Mouse (Mus musculus): Measurements from ENCODE around the gene Jag1.

Jag1 gene

DNA sequence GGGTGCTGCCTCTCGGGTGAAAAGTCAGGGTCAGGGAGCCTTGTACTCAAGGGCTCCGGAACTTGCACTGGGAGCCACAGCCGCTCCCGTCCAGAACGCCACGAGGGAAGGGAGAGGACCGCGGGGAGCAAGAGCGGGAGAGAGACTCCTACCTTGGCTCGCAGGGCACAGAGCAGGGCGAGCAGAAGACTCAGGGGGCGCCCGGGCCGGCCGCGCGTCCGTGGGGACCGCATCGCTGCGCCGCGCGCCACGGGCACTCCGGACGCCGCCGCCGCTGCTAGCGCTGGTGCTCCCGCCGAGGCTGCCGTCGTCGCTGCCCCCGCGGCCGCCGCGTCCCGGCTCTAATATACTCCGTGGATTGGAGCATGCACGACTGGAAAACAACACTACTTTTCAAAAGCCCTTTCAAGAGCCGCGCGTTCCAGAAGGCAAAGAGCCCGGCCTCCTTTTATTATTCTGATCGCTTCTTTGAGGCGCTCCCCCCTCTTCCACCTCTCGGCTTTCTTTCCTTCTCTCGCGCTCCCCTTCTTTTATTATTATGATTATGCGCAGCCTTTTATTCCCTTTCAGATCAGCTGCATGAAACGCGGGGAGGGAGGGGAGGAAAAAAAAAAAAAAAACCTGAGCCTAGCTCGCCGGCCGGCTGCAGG is at the start of gene Jag1:
Gene Jag1, minus strand, starts transcription at position 620 of the 650 bp plus-strand sequence.
- peak; percentile 3 for DNase-seq

DNA sequence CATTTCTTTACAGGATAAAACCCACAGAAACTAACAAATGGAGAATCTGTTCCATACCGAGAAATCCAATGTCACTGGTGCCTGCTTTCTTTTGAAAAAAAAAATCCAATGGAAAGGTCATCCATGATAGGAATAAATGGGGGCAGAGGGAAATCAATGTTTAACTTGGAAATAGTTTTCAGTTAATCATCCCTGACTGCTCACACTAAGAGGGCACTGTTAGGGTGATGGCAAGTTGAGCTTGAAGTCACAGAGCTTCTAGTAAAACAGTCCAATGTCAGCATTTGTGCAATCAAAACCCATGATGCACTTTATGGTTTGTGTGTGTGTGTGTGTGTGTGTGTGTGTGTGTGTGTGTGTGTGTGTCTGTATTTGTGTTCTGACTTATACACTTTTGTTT is 39.6 kb upstream of the Jag1 start:
- no peak for DNase-seq

DNA sequence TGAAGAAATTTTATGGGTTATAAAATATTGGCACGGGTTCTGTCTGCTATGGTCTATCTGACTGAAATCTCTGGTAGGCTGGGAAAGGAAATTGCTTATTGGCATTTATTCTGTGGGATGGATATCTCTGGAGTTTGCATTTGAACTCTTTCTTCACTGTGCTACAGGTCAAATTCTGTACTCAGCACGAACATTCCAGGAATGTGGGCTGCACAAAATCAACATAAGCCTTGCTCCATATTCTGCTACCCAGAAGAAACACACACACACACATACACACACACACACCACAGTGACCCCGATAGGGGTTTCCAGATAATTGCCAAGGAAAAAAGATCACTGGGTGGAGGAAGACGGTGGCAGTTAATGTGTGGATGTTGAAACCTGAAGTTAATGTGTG is 37.4 kb upstream of the Jag1 start:
- DNase-seq: no peak

DNA sequence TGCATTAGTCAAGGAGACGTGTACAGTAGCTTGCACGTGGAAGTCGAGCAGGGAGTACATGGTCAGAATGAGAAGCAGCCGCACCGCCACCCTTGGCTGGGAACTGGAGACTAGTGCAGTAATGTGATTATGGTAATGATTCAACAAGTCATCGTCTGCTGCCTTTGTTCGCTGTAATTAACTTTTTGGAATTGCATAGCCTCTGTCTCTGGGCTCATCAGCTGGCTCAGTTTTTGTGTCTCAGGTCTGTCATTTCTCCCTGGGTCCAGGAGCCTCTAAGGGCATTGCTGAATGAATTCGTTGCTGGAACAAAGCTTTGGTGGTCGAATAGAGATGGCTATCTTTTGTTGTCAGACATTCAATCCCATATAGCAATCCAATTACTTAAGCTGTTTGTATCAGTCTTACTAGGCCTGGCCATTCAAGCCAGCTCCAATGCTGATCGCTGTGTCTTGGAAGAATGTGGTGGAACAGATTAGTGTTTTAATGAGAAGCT is 36.8 kb upstream of the Jag1 start:
- no peak for DNase-seq

DNA sequence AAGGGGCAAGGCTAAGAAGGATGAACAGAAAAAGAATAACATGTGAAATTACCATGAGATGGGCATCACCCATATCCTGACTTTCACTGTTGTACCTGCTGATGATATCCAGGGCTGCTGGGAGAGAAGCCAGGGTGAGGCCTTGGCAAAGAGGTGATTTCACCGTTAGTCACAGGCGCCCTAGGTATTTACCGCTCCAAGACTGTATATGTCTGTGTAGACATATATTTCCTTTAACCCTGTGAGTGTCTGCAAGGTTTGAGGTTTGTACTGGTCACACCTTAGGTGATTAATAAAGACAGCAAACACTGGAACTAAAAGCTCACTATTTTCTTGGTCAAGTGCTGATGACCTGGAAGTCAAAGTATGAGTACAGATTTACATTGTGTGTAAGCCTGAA is 34.5 kb upstream of the Jag1 start:
- no peak for DNase-seq

DNA sequence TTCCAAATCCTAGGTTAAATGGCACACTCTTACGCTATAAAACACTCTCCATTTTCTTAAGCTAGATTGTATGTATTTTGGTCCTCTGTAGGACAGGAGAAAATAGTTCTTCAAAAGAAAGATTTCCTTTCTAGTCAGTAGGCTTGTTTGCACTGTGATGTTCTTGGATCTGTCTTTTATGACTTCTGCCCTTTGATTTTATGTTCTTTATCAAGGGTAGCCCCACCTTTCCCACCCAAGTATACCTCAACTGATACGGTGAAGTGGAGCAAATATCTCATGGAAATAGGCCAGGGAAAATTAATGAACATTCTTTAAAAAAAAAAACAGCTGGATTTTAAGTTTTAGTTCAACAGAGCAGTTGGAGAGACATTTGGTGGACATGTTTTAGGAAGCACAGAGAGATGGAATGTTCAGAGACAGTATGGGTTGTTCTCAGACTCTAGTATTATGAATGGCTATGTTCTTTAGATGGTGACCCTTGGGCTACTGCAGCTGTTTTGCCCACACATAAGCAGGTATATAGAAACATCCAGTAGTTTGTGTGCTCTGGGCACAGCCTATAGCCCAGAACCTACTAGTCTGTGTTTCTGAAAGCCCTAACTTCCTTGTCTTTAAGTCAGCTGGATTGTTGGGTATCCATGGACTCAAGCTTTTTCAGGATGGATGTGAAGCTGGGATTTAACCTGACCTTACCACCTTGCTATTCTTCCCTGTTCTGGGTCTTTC is 30.7 kb upstream of the Jag1 start:
- DNase-seq: no peak

DNA sequence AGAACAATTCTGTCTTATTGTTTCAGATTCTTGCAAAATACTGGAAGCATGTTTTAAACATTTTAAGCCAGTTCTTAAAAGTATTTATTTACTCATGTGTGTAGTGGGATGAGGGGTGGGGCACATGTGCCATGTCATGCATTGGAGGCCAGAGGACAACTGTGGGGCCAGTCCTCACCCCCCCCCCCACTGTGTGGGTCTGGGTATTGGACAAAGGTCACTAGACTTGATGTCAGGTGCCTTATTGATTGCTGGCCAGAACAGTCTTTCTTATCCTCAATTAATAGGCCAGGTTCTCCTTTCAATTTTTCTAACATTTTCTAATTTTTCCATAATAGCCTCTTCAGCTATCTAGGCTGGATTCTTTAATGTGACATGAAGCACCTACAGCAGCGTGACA is 21.6 kb upstream of the Jag1 start:
- no peak for DNase-seq

DNA sequence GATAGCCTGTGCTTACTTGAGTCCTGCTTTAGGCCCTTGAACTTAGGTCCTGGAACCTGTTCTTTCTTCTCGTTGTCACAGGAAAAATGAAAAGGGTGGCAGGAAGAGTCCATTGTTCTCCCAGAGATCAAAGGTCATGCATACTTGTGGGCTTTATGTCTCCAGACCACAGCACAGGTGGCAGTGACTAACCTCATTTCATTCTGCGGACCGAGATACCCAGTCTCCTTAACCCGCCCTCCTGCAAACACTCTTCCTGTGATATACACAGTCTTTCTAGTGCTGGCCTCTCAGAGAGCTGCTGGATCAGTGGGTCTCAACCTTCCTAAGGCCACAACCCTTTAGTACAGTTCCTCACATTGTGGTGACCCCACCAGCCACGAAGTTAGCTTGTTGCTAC is 17.6 kb upstream of the Jag1 start:
- no peak for DNase-seq

DNA sequence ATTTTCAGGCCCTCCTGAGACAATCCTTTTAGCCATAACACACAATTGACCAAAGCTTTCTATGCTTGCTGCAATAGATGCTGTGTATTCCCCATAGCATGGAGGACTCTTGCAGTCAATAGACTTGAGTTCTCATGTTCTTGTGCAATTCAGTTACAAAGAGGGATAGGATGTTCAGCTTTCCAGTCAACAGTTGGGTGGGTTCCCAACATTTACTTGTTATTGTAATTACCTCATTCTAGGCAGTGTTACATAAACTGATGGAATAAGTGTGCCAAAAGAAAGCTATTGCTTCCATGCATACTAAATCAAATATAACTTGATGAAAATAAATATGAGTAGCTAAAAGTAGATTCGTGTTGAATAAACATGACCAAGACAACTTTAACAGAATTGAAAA is 8.4 kb upstream of the Jag1 start:
- DNase-seq: no peak

DNA sequence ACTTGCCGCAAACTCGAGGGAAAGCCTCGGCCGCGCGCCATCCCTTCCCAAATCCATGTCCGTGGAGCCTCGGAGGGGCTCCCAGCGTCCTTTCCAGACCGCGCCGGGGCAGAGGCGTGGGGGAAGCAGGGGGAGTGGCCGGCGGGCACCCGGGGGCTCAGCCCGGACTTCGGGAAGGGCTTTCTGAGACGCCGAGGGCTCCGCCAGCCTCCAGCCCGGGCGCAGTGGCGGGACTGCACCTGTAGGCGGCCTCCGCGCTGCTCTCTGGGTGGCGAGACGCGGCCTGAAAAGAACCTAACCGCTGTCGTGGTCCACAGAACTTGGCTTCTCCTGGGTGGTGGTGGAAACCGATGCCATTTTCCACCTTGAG is 862 bp upstream of the Jag1 start:
- peak; percentile 41 for DNase-seq

DNA sequence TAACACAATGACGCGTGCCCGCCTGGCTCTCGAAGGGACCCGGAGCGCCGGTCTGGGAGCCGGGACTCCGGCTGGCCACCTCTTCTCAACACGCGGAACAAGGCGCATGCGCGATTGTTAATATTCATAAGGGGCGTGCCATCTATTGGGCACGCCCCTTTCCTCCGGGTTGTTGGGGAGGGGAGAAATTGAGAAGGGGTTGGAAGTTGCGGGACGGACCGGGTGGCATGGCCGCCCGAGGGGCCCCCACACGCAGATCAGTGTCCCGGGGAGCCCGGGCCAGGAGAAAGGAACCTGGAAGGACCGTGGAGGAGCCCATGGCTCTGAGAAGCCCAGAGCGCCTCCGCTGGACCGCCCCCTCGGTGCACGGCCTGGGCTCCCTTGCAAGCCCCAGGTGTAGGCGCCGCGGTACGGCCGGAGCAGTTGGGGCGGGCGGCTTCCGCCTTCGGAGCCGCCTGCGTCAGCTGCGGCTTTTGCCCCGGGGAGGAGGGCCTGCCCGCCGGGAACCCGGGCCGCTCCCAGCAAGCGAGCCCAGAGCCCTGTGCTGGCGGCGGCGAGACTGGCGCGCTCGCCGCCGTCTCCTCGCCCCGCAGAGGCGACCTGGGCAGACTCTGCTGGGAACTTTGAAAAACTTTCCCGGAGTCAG is 354 bp upstream of the Jag1 start:
- peak; percentile 44 for DNase-seq

DNA sequence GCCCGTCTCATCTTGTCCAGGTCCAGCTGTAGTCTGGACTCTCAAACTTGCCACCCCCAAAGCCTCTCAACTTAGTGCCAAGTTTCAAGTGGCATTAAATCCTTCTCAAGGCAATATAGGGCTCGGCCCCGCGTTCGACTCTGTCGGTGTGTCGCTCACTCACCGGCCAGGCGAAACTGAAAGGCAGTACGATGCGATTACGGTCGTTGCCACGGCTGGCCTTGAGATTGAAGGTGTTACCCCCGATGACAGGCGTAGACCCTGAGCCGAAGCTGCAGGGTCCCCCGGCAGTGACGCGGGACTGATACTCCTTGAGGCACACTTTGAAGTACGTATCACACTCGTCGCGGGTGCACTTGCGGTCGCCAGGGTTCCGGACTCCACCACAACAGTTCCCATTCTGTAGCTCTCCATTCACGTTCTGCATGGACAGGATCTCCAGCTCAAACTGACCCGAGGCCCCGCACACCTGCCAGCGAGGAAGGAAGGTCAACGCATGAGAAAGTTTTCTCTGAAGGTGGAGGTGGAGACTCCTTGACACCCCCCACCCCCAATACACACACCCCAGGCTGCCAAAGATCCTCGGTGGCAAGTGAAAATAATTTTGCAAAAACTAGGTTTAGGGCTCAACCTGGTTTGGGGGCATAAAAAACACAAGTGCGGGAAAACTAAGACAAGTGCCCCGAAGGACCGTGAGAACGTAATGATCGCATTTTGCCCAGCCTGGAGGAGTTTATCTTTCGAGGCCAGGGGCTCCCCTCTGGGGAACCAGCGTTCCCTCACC is 1.0 kb downstream of the Jag1 start:
- DNase-seq: no peak

DNA sequence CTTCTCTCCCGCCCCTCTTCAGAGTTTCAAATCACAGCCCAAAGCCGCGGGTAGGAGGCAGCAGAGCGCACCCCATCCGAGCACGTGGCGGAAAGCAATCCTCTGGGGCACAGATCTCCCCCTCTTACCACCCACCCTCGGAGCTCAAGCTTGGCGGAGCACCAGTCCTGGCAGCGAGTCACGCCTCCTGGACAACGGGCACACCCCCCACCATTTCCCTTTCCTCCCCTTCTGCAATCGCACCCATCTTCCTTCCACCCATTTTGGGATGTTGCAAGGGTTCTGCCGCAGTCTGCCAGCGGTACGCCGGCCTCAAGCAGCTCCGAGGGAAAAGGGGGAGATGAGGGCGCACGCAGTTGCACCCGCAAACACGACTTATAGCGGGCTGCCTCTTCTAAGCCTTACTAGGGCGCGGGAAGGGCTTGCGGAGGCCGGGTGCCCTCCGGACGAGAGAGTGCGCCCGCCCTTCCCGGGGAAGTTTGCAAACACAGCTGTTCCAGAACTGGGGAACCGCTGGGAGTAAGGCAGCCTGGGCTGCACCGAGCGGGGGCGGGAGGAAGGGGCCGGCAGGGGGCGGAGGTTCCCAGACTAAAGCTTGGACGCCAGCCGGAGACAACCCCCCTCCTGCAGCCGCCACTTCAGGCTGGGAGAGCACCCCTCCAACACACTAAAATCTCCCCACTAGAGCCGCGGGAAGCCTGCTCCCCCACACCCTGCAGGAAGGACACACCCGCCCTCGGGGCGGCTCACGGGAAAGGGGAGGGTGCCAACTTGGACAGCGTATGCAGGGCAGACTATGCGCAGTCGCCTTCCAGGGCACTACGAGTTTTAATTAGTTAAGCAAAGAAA is 2.0 kb downstream of the Jag1 start:
- DNase-seq: peak; percentile 21

DNA sequence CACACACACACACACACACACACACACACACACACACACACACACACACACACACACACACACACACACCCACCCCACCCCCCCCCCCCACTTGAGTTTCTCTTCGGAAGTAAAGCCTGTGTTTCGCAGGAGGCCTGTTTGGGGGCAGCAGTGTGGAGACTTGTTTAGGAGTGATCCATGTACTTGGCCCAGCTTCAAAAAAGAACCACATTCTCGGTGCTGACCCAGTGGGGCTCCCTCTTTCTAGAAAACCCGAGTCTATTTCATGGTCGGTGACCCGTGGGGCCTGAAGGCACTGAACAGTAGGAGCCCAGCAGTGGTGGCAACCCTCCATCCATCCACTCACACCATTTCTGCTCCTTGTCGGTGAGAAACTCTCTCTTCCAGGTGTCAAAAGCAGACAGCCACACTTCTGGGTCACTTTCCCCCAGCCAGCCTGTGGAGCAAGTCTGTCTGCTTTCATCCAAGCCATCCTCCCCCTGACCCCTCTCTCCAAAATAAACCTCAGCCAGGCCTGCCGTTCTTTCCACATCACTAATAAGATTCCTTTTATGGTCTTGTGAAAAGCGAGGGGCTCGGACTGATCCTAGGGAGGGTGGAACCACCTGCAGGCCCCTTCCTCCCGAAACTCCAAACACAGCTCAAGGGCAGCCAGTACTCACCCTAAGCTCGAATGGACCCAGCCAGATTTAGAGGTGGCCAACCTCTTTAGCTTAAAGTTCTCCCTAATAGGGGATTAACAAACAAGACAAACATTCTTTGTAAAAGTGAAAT is 3.0 kb downstream of the Jag1 start:
- DNase-seq: no peak

DNA sequence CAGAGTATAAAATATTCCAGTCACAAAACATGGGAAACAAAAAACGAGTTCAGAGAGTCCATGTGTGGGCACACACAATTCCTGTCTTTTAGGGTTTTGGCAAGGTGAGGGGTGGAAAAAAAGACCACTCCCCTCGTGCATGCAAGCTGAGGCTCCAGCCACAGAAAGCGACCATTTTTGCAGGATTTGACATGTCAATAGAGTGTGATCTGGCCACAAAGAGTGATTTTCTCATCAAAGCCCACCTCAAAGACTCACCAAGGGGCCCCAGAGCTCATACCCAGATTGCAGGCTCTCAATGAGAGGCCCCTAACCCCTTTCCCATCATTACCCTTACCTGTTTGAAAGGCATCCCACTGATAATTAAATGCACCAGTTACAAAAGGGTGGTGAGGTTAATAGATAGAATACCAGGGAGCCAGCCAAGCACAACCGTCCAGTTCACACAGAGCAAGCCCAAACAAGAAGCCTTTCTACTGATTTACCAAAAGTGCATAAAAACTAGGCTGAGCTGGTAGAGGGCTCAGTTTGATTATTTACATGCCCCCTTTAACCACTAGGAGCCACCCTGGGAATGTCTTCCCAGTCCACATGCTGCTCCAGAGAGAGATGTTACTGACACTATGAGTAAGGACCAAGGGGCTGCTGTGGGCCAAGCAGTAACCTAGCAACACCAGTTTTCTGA is 6.1 kb downstream of the Jag1 start:
- no peak for DNase-seq

DNA sequence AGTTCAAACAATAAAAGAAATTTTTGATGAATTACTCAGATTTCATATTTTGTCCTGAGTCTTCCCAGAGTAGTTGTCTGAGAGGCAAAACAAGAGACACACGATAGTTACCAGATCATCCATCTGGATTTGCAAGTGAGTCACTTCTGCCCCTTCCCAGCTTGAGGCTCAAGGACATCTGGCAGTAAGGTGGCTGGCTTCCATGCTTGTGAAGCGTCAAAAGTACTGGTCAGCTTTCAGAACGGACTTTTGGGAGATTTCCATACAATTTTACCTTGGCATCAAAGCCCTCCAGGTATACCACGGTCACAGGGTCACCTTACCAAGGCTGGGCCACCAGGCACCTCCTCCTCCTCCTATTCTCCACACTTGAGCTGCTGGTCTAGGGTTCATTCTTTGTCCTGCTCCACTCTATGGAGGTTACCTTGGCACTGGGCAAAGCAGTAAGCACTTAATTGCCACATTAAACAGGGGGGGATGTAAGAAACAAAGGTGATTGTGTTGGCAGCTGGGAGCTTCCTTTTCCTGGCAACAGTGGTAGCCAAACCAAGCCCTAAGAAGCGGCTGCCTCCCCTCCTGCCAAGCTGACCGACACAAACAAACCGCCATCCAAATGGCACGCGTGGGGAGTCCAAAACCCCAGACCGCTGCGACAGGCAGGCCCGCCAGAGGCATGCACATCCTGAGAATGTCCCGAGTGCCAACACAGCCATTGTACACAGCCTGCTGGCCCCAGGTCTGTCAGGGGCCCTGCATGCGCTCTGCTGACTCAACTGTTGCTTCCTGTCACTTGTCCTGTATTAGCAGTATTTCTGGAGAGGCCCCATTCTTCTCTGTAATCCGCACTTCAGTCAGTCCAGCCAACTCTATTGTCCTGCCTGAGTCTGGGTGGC is 6.9 kb downstream of the Jag1 start:
- no peak for DNase-seq

DNA sequence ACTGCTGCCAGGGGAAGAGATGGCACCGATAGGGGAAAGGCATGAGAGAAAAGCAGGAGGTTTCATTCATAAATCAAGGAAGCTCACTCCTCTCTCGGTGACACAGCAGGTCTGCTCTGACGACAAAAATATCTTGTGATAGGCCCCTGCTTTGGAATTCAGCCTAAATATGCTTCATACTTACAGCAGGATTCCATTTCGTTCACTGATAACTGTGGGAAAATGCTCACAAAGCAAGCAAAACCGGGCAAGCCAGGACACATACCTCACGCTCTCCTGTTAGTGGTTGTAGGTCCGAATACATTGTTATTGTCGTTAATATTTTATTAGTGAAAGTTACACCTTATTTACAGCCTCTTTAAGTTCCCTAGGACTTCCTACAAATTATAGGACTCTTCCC is 8.5 kb downstream of the Jag1 start:
- no peak for DNase-seq

DNA sequence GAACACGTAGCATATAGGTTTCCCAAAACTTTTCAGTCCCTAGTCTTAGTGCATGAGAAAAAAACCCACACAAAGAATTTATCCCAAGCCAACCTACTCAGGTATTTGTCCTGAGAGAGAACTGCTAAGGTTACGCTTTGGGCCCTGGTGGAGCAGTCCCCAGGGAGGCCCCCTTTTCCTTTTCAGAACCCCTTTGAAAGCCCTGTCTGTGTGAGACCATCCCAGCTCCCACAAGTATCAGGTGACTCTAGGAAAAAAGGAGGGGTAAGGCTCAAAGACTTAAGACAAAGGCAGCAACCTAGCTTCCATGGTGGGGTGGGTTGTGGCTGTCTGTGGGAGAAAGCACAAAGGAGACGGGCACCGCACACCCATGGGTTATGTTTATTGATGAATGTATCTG is 9.2 kb downstream of the Jag1 start:
- no peak for DNase-seq

DNA sequence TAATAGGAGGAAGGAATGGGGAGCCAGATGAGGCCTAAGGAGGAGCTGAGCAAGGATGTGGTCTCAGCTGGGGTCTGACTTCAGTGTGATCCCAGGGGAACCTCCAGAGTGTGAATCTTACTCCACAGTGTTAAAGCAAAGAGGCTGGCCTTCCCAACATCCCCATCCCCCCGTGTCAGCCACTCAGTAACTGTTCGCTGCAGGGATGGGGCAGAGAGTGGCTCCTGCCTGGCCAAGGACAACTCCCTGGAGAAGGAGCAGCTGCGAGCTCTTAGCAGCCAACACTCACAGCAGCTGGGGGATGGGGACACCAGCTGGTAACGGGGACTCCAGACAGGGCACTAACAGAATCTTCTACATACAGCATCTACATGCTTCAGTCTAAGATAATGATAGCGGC is 15.4 kb downstream of the Jag1 start:
- no peak for DNase-seq

DNA sequence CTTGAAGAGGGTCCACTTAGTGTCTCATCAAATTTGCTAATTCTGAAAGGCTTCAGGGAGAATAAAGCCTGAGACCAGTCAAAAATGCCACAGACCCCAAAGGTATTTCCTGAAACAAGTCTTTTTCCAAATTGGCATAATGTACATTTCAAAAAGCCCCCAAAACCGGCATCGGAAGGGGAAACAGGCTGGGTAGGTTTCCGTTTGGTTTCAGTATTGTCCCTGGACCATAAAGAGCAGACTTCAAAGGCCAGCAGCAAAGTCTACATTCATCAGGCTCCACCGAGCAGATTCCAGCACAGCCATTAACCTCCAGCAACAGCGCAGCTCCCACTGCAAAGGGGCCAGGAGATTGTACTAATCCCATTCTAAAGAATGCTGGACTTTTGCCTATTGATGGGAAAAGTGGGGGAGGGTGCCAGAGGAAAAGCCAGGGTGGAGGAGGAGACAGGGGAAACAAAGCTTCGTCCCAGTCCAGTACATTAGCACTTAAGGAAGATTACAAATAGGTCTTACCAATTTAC is 17.2 kb downstream of the Jag1 start:
- DNase-seq: no peak
